Mouse (Mus musculus): Measurements from ENCODE around the gene Igf1.

The Igf1 gene

GRCm38 (mm10) chr10:87897331-87897730, 39.3 kb downstream of the Igf1 start:
- no peak for DNase-seq (ENCODE audit: low spot score in 2 of 2)

DNA sequence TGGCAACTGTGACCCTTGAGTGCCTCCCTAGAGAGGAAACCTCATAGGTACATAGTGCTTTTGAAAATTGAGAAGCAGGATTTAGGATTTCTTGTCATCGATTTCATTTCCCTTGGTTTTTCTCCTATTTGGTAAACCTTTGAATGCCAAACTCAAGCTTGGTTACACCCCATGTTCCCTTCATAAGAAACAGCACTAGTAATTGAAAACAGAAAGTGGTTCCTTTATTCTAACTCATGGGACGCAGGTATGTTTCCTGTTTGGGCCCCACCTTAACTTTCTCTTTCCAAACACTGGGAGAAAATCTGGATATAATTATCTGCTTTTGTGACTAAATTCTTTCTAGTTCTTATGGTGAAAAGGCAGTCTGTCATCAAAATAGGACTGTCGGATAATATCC, 40.8 kb downstream of the Igf1 start:
- no peak for DNase-seq (ENCODE audit: low spot score in 2 of 2)

- peak; percentile 3 to 40 for DNase-seq (ENCODE audit: low spot score in 2 of 2)
These were observed 43.9 kb downstream of the Igf1 start for GRCm38 (mm10) chr10:87901916-87902315.

DNA sequence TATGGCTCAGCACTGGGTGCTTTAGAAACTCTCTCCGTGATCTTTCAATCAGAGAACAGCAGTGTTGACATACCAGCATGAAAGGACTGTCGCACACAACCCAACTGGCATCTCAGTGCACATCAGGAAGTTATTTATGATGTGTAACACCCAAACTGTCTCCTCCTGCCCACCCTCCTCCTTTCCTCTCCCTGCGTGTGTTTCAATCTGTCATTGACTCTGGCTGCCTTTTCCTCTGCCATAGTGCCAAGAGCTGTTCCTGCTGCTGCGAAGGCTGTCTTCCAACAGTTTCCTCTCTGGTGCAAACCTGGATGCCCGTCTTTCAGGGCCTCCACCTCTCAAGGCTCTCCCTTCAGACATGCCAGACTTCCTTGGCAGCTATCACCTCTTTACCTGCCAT, 46.3 kb downstream of the Igf1 start:
- no peak for DNase-seq (ENCODE audit: low spot score in 2 of 2)

DNA sequence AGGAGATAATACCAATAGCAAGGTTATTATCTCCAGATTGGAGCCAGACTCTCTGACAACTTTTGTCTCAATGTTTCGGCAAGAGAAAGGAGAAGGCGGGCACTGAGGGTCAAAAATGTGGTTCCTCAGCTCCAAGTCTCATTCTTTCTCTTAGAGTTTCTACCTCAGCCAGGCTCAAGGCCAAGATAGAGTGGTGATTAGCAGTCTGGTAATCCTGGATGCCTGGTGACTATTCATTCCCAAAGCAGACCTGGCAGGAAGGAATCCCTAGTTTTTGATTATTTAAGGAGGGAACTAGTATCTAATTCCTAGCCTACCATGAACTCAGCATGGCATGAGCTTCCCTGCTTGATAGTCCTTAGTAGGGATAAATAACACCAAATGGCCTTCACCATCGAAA, 47.0 kb downstream of the Igf1 start:
- DNase-seq (ENCODE audit: low spot score in 2 of 2), result no peak

DNA sequence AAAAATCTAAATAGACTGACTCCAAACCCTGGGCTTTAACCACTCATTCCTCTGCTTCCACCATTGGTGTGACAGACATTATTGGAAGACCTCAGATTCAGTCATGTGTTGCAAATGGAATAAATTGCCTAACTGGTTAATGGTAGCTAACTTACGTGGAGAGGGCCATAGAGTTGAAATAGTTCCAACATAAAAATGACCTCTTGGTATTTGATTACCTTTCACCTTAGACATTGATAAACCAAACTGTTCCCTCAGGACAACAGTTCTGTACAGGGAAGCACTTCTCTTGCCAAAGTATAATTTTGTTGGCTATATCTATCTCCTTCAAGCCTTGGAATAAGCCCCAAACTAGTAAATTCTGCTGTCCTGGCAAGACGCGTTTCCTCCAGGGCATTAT, 48.1 kb downstream of the Igf1 start:
- no peak for DNase-seq (ENCODE audit: low spot score in 2 of 2)

DNA sequence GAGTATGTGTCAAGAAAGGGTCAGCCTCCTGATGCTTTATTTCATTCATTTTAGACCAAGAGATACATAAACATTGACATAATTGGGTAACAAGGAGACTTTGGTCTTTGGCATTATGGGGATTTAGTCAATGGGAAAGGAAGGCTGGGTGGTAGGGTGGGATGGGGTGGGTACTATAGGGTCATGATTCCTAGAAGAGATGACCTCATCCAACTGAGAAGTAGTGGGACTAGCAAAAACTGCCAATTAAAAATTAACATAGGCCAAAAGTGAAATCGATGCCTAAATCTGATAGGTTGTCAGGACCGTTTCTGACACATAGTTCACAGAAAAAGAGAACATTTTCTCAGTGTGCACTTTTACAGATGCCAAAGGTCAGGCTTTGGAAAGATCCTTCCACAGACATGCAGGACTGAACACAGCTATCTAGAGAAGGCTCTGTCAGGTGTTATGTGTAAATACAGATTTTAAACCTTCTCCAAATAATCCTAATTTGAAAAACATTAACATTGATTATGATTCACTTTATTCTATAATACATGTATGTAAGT, 48.8 kb downstream of the Igf1 start:
- no peak for DNase-seq (ENCODE audit: low spot score in 2 of 2)

DNA sequence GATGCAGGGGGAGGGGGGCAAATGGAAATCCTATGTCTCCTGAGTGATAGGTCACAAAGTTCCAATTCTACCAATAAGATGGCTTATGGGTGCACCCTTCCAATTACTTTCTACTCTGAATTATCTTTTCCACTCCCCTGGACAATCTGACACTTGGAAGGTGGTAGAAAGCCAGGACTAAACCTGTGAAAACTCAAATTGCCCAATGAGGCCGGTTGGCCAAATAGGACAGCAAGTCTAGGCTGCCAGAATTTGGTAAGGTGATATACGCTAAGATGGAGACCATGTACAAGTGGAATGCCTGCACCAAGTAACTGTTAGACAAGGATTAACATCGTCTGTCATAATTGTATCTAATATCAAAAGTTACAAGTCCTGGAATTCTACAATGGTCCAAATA, 55.8 kb downstream of the Igf1 start:
- DNase-seq (ENCODE audit: low spot score in 2 of 2), result no peak

GRCm38 (mm10) chr10:87914932-87915331, 56.9 kb downstream of the Igf1 start:
- DNase-seq (ENCODE audit: low spot score in 2 of 2), result no peak

DNA sequence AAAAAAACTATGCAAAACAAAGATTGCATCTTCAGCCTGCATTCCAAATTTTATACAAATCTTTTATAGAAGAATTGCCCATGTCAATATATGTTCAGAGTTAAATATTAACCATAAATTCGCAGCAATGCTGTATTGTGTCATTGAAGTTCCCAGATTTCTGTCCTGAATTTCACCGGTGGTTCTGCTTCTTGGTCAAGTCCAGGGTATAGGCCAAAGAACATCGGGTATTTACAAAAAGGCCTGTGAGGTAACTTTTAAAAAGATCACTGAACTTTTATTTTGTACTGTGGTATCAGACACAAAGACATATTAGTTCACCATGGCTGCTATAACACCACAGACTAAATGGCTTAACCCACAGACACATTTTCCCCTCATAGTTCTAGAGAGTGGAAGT, 57.7 kb downstream of the Igf1 start:
- no peak for DNase-seq (ENCODE audit: low spot score in 2 of 2)

- no peak for DNase-seq (ENCODE audit: low spot score in 2 of 2)
These were observed 64.2 kb downstream of the Igf1 start for GRCm38 (mm10) chr10:87922263-87922662.

- no peak for DNase-seq (ENCODE audit: low spot score in 2 of 2)
These were observed 68.5 kb downstream of the Igf1 start for GRCm38 (mm10) chr10:87926564-87926963.

DNA sequence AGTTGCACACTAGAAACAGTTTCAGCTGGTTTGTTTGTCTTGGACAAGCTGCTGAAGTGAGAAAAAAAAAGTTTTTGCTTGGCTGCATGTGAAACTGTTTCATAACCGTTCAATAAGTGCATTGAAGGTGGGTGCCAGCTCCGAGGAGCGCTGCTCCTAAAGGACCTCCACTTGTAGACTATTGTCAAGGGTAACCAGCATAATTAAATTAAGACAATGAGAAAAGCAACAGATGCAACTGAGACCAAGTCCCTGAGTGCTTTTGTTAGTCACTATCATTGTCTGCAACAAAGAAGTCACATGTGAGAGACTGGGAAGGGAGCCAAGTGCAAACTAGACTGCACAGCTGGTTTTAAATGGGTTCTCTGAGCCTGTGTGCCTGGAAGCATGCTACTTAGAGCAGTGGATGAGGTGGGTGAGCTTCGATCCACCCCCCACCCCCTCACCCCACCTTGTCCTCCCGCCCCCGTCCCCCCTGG, 69.1 kb downstream of the Igf1 start:
- DNase-seq (ENCODE audit: low spot score in 2 of 2), result peak in 1 of 2 experiments; percentile 23

- no peak for DNase-seq (ENCODE audit: low spot score in 2 of 2)
These were observed 90.1 kb downstream of the Igf1 start for GRCm38 (mm10) chr10:87948192-87948591.

- no peak for DNase-seq (ENCODE audit: low spot score in 2 of 2)
These were observed 113.5 kb downstream of the Igf1 start for GRCm38 (mm10) chr10:87971536-87971935.

- no peak for DNase-seq (ENCODE audit: low spot score in 2 of 2)
These were observed 116.0 kb downstream of the Igf1 start for GRCm38 (mm10) chr10:87973911-87974631.

GRCm38 (mm10) chr10:87985375-87985774, 127.3 kb downstream of the Igf1 start:
- no peak for DNase-seq (ENCODE audit: low spot score in 2 of 2)

DNA sequence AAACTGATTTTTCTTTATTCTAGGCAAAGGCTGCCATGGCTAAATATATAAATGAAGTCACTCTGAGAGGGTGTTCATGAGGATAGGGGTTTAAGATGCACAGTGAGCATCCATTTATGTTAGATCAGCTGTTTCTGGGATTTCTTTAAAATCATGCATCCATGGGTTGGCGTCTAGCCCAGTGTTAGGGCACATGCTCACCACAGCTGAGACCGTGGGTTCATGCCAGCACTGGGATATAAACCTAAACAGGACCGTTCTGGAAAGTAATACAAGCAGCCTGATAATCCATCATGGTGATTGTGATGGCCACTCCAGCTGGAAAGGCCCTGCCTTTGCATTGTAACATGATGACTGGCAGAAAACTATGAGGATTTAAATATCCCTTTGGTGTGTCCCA, 128.1 kb downstream of the Igf1 start:
- DNase-seq (ENCODE audit: low spot score in 2 of 2), result no peak

All from urinary bladder, postnatal 36 days (tissue).